Mouse (Mus musculus) CH12.LX (cell line): ENCODE data around the gene Rab11fip3. TPM values are rescaled to one million over a fixed set of nuclear protein-coding genes. Genes with fewer than 3 reads are reported as not detected.
A peak's percentile ranks its signal among the peaks of the same experiment; 100 is the strongest.

Experiments
- DNase-seq: peaks from one replicate; pipeline ENCODE4 v3.0.0-alpha.2; 2013; ENCODE audit errors: extremely low read depth
- H3K27ac ChIP-seq: 2 replicates; pipeline ENCODE4 v1.5.1; 2012; ENCODE audit warnings: low read depth, mild to moderate bottlenecking, control low read depth, moderate library complexity; ENCODE audit not compliant: insufficient read depth
- H3K27me3 ChIP-seq: replicated peaks from 2 replicates; pipeline ENCODE3; 2012; ENCODE audit warnings: inconsistent platforms
- H3K36me3 ChIP-seq, 2 experiments: replicated peaks in 1 of 2; 2 replicates each; pipeline versions ENCODE3 to v1.6.1; 2012; ENCODE audit warnings: inconsistent platforms in 1 of 2, low read length in 1 of 2, mild to moderate bottlenecking in 1 of 2, mixed read lengths in 1 of 2, moderate library complexity in 1 of 2; ENCODE audit not compliant: control insufficient read depth in 1 of 2, insufficient read depth in 1 of 2
- H3K4me1 ChIP-seq, 2 experiments: 2 replicates each; pipeline ENCODE4 v1.6.1; 2012; ENCODE audit warnings: inconsistent platforms in 1 of 2, moderate library complexity in 1 of 2; ENCODE audit not compliant: insufficient read depth in 2 of 2, control insufficient read depth in 1 of 2
- H3K4me2 ChIP-seq: 2 replicates; pipeline ENCODE4 v1.6.1; 2012; ENCODE audit warnings: low read depth, mild to moderate bottlenecking, control low read depth; ENCODE audit not compliant: poor library complexity, insufficient read depth, severe bottlenecking
- H3K4me3 ChIP-seq, 3 experiments: fragments of 150-350 bp in 1 of 3; sonication (generic) in 1 of 3; replicated peaks in 1 of 3; 2 replicates each; pipeline versions ENCODE3 to v1.5.1; 2011 to 2012; ENCODE audit warnings: low read depth in 2 of 3, low read length in 2 of 3, mild to moderate bottlenecking in 2 of 3, moderate library complexity in 2 of 3, control low read depth in 1 of 3, improper control_type of control experiment in 1 of 3, inconsistent platforms in 1 of 3, mixed read lengths in 1 of 3; ENCODE audit not compliant: poor library complexity in 1 of 3
- H3K79me2 ChIP-seq: replicated peaks from 2 replicates; pipeline ENCODE4 v1.6.1; 2012; ENCODE audit warnings: mild to moderate bottlenecking, moderate library complexity; ENCODE audit not compliant: control insufficient read depth, poor library complexity, insufficient read depth, severe bottlenecking; ENCODE audit errors: extremely low read depth
- H3K9ac ChIP-seq: 2 replicates; pipeline ENCODE4 v1.6.1; 2012; ENCODE audit warnings: low read depth, mild to moderate bottlenecking, control low read depth, moderate library complexity; ENCODE audit not compliant: insufficient read depth
- H3K9me3 ChIP-seq: replicated peaks from 2 replicates; pipeline ENCODE3; 2012; ENCODE audit warnings: low read length, inconsistent platforms, mixed read lengths
- ELF1 ChIP-seq: IDR thresholded peaks from 2 replicates; pipeline ENCODE4 v1.6.1; 2014; ENCODE audit warnings: low read depth, mild to moderate bottlenecking, inconsistent platforms, low read length, improper control_type of control experiment
- ETS1 ChIP-seq: conservative IDR thresholded peaks from 2 replicates; pipeline ENCODE4 v1.6.1; 2012; ENCODE audit warnings: low read depth, mild to moderate bottlenecking, inconsistent platforms, low read length, improper control_type of control experiment, moderate library complexity
- KAT2A ChIP-seq: IDR thresholded peaks from 2 replicates; pipeline ENCODE4 v1.6.1; 2012; ENCODE audit warnings: low read length, improper control_type of control experiment, inconsistent platforms; ENCODE audit not compliant: insufficient replicate concordance
- MAX ChIP-seq: IDR thresholded peaks from 2 replicates; pipeline ENCODE4 v1.6.1; 2011; ENCODE audit warnings: low read length, improper control_type of control experiment
- MAZ ChIP-seq: IDR thresholded peaks from 2 replicates; pipeline ENCODE4 v1.6.1; 2012; ENCODE audit warnings: low read depth, mild to moderate bottlenecking, inconsistent platforms, low read length, improper control_type of control experiment, moderate library complexity
- MXI1 ChIP-seq: IDR thresholded peaks from 2 replicates; pipeline ENCODE4 v1.6.1; 2011; ENCODE audit warnings: mild to moderate bottlenecking, low read depth, low read length, improper control_type of control experiment
- NRF1 ChIP-seq: IDR thresholded peaks from 2 replicates; pipeline ENCODE4 v1.6.1; 2014; ENCODE audit warnings: low read depth, mild to moderate bottlenecking, inconsistent platforms, low read length, improper control_type of control experiment, moderate library complexity
- RAD21 ChIP-seq: IDR thresholded peaks from 2 replicates; pipeline ENCODE4 v1.6.1; 2011; ENCODE audit warnings: low read depth, mild to moderate bottlenecking, low read length, improper control_type of control experiment, moderate library complexity
- RCOR1 ChIP-seq: conservative IDR thresholded peaks from 2 replicates; pipeline ENCODE4 v1.6.1; 2012; ENCODE audit warnings: low read depth, mild to moderate bottlenecking, inconsistent platforms, low read length, improper control_type of control experiment
- SIN3A ChIP-seq: IDR thresholded peaks from 2 replicates; pipeline ENCODE4 v1.6.1; 2012; ENCODE audit warnings: low read length, improper control_type of control experiment, inconsistent platforms
- SMC3 ChIP-seq: IDR thresholded peaks from 2 replicates; pipeline ENCODE4 v1.6.1; 2011; ENCODE audit warnings: low read depth, low read length, improper control_type of control experiment
- TBP ChIP-seq: conservative IDR thresholded peaks from 2 replicates; pipeline ENCODE4 v1.6.1; 2011; ENCODE audit warnings: low read depth, low read length, improper control_type of control experiment
- TCF12 ChIP-seq: IDR thresholded peaks from 2 replicates; pipeline ENCODE4 v1.6.1; 2014; ENCODE audit warnings: low read depth, mild to moderate bottlenecking, inconsistent platforms, low read length, improper control_type of control experiment
- UBTF ChIP-seq: IDR thresholded peaks from 2 replicates; pipeline ENCODE4 v1.6.1; 2012; ENCODE audit warnings: low read depth, mild to moderate bottlenecking, inconsistent platforms, low read length, improper control_type of control experiment, moderate library complexity
- USF1 ChIP-seq: IDR thresholded peaks from 2 replicates; pipeline ENCODE4 v1.6.1; 2014; ENCODE audit warnings: low read depth, mild to moderate bottlenecking, inconsistent platforms, low read length, improper control_type of control experiment
- USF2 ChIP-seq: conservative IDR thresholded peaks from 2 replicates; pipeline ENCODE4 v1.6.1; 2011; ENCODE audit warnings: low read depth, low read length, improper control_type of control experiment
- ZC3H11A ChIP-seq: IDR thresholded peaks from 2 replicates; pipeline ENCODE4 v1.6.1; 2012; ENCODE audit warnings: low read depth, mild to moderate bottlenecking, inconsistent platforms, low read length, improper control_type of control experiment
- ZKSCAN1 ChIP-seq: IDR thresholded peaks from 2 replicates; pipeline ENCODE4 v1.6.1; 2012; ENCODE audit warnings: low read depth, inconsistent platforms, low read length, improper control_type of control experiment, borderline replicate concordance
- dilution Hi-C: fragments of 300-500 bp; cut with MboI; formaldehyde crosslinking; loops from 2 replicates; pipeline ENCODE4 v1.14.3; 2020; ENCODE audit warnings: low sequenced_read_pairs; ENCODE audit not compliant: extremely low pct_unique_long_range_greater_than_20kb, extremely low pct_ligation_motif_present
- in situ Hi-C: fragments of 300-500 bp; cut with MboI; formaldehyde crosslinking; loops from 3 replicates; pipeline ENCODE4 v1.14.3; 2019; ENCODE audit warnings: low sequenced_read_pairs, low pct_ligation_motif_present, low pct_unique_long_range_greater_than_20kb, mixed read lengths
- polyA plus RNA-seq: library from polyadenylated mRNA; unstranded; fragments of >175 nt; gene quantifications from 2 replicates; pipeline ENCODE4 v1.2.1, GENCODE M21; 2012; ENCODE audit warnings: low read depth; ENCODE audit not compliant: insufficient read length
- total RNA-seq, 2 experiments: library from RNA; depleted of rRNA; stranded (reverse); fragments of 300-350 nt in 1 of 2; fragments of >200 nt in 1 of 2; gene quantifications; 2 replicates each; pipeline ENCODE4 v1.2.3; 2012 to 2014

Rab11fip3 gene
- total and polyA plus RNA-seq, 3 experiments, result 3.5 to 7.6 (median 4.6) TPM

DNA sequence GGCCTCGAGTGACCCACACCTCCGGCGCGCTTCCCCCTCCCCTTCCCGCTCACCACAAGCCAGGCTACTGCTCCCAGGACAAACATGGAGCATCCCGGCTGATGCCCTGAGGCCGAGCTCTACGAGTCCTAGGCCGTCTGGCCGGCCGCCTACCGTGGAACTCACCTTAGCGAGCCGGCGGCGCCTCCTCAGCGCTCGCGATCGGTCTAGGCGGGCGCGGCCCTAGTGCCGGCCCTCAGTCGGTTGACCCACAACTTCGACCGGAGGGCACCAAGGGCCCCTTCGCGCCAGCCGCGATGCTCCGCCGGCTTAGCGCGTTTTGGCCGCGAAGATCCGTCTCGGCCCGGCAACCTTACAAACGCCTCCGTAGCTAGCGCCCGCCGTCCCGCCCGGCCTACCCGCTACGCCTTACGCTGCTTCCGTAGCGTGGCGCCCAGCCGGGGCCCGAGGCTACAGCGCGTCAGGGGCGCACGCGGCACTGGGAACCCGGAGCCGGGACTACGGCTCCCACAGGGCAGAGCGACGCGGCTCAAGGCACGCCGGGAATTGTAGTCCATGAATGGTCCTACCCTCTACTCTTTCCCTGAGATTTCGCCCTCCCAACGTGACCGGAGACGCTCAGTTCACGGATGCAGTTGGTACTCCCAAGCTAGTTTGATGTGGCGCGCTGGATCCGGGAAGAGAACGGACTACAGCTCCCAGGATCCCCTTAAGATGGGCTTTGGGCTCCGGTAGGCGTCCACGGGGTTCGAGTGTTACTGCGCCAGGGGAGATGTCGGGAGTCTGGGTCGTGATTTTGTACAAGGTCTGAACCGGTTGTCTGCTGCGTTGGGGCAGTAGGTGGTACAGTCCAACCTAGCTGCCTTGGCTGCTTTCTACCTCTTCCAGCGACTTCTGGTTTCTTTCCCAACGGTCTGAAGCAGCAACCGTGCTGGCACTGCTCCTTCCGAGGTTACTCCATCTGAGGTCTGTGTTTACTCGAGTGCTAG, 83.8 kb downstream of the Rab11fip3 start, which contains the start of gene Capn15 (continued):
- TF ChIP-seq USF2, result no peak

DNA sequence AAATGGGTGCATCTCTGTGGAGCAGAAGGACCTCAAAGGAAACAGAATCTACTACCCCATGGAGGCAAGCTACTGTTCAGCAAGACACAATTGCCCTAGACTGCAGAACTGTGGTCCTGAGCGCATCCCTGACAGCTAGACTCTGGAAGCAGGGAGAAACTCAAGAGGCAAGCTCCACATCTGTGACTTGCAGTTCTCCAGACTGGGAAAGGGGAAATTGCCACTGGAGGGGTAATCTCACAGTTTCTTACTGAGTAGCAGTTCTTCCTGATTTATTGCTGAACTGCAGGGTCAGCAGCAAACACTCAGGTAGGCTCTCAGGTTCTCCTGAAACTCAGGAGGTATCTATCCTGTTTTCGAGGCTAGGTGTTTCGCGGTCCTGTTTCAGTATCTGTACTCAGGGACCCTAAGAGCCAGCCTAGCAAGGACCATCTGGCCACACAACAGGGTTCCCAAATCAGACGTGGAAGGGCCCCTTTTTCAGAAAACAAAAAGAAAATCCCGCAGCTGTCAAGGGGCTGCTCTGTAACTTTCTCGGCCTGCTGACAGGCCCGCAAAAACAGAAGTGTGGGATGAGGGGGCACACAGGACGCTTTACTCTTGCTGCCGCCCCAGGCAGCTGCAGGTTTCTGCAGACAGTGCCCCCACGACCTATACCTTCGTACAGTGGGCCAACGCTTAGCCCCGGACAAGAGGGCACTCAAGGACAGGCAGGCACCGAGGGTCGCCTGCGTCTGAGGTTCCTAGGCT, 84.6 kb downstream of the Rab11fip3 start:
- peaks cover 3 to 40% of the 10 kb centered on the region in 2 experiments for H3K36me3 ChIP-seq
- H3K9ac ChIP-seq, result peak overlapping the region; percentile 89
- H3K9me3 ChIP-seq, result no peaks in the 10 kb centered on the region
- peak overlapping the region; percentile 80 for H3K4me2 ChIP-seq
- H3K4me3 ChIP-seq, result peak overlapping the region; percentile 56 to 98 (median 59)
- TF ChIP-seq UBTF (no peak), TCF12 (no peak), SMC3 (no peak), MXI1 (no peak), ELF1 (no peak), ZKSCAN1 (no peak), SIN3A (peak; percentile 59; the same call in 1 of the 2 replicates), RAD21 (no peak), USF1 (no peak), TBP (no peak), ETS1 (no peak), MAZ (0 out of 2 replicates have a peak, but pooled peaks have one; percentile 37)
- 0 out of 2 replicates have a peak overlapping the region, but pooled peaks have one; percentile 3 for H3K27ac ChIP-seq
- H3K4me1 ChIP-seq, result peaks cover 11 to 46% of the 10 kb centered on the region in 2 experiments; a peak in 3 of 4 replicates
- dilution Hi-C loops (no loop called here), in situ Hi-C loops (no loop called here)
- no peaks in the 10 kb centered on the region for H3K27me3 ChIP-seq
- peaks cover 4% of the 10 kb centered on the region for H3K79me2 ChIP-seq
- no peak for DNase-seq

DNA sequence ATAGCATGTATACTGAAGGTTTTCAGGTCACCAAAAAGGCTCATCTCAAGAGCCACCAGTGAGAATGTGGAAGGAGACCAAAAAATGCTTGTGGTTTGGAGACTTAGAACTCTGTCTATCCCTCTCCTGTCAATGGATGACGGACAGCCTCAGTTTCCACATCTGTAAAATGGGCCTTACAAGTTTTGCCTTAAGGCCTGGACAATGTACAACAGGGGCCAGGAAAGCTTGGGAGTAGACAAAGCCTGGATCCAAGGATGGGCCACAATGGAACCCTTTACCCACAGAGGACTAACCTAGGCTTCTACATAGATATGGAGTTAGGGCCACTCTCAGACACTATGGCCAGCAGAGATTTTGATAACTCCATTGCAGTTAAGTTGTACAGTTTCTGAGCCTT, 85.3 kb downstream of the Rab11fip3 start:
- Histone ChIP-seq H3K4me1 (peaks cover 11 to 53% of the 10 kb centered on the region in 2 experiments; a peak in 3 of 4 replicates), H3K9ac (no peak overlapping the region), H3K9me3 (no peaks in the 10 kb centered on the region), H3K27me3 (no peaks in the 10 kb centered on the region), H3K4me3 (no peak overlapping the region), H3K79me2 (peaks cover 4% of the 10 kb centered on the region), H3K36me3 (peaks cover 0 to 38% of the 10 kb centered on the region in 2 experiments), H3K27ac (no peak overlapping the region), H3K4me2 (peak overlapping the region; percentile 80; the same call in 1 of the 2 replicates)
- in situ Hi-C loops, result no loop called here
- no peak for DNase-seq
- TF ChIP-seq KAT2A, result no peak
- TF ChIP-seq MAX, result no peak
- TF ChIP-seq USF2, result no peak
- no peak for TF ChIP-seq NRF1
- no peak for TF ChIP-seq ZC3H11A
- TF ChIP-seq RCOR1, result no peak
- no peak for TF ChIP-seq UBTF
- no peak for TF ChIP-seq TBP
- dilution Hi-C loops, result no loop called here
